Mouse (Mus musculus) kidney, adult 9 months (tissue): ENCODE measurements around the gene Fam219b.

ENCODE experiments used
- DNase-seq: peaks from one replicate; pipeline ENCODE4 v3.0.0; 2022

Fam219b gene

DNA sequence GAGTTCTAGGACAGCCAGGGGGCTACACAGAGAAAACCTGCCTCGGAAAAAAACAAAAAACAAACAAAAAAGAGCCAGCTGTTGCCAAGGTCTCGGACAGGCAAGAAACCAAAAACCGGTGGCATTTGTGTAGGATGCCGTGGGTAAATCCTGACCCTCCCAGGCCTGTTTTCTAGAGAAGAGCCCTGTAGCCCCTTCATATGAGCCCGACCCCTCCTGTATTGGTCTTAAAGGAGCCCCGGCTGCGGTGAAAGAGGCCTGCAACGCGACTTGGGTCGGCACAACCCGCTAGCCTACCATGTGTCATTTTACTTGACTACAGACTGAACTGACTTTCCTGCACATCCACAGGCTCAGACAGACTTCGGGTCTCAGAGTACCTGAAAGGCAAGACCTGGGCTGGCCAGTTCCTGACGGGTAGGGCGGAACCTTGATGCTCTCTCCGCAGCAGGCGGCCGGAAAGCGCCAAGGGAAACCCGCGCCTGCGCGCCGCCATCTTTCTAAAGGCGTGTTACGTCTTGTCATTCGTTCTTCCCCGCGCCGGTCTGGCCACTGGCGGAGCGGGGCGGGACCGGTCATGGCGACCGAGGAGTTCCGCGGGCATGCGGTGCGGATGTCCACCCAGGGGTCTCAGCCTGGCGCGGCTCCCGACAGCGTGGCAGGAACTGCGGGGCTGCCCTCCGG, at the start of gene Fam219b:
Gene Fam219b, plus strand, starts transcription at position 485 of the 684 bp plus-strand sequence.
- DNase-seq, result peak; percentile 94

DNA sequence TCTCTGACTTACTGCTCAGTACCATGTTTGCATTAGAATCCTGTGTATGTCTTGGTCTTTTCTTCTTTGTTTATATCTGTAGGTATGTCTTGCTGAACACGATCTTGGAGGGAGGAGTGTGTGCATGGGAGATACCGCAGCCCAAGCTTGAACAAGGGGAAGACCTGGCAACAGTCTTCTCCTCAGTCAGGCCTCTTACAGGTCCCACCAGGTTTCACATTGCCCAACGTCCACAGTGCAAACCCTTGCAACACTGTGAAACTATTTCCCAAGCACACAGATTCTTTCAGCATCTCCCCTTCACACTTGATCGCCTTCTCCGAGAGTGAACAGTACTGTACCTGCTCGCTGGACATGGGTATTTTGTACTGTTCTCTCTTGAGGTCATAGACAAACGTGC, 49.5 kb upstream of the Fam219b start:
- no peak for DNase-seq

DNA sequence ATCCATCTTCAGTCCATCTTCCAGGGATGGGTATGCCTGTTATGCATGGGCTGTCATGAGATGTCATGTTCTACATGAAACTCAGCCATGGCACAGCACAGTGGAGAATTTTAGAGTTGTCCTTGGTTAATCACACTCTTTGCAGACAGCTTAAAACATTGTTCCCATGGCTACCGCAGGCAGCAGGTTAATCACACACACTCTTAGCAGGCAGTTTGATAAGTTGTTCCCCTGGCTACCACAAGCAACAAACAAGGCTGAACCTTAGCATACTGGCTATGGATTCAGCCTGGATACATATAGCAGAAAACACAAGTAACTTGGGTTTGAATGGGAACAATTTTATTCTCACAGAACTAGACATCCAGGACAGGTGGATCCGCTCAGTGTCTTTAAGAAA, 43.8 kb upstream of the Fam219b start:
- DNase-seq, result no peak

DNA sequence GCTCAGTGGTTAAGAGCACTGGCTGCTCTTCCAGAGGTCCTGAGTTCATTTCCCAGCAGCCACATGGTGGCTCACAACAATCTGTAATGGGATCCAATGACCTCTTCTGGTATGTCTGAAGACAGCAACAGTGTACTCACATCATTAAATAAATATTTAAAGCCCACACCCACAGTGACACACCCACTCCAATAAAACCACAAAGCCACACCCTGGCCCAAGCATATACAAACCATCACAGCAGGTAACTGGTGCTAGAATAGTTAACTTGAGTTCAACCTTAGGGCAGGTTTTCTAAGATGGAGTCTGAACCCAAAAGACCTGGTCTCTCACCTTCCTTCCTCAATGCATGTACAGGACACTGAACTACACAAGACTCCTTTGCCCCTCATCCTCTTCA, 42.4 kb upstream of the Fam219b start:
- DNase-seq, result no peak

DNA sequence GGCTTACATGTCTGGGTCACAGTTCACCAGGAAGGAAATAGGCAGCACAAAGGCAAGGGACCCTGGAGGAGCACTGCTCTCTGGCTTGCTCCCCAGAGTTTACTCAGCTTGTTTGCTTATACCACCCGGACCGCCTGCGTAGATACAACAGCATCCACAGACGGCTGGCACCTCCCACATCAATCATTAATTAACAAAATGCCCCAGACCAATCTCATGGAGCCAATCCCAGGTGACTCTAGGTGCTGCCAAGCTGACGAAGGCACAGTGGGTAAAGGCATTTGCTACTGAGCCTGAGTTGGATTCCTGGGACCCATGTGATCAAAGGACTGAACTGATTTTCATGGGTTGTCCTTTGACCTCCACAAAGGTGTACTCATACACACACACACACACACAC, 40.1 kb upstream of the Fam219b start:
- peak; percentile 61 for DNase-seq

DNA sequence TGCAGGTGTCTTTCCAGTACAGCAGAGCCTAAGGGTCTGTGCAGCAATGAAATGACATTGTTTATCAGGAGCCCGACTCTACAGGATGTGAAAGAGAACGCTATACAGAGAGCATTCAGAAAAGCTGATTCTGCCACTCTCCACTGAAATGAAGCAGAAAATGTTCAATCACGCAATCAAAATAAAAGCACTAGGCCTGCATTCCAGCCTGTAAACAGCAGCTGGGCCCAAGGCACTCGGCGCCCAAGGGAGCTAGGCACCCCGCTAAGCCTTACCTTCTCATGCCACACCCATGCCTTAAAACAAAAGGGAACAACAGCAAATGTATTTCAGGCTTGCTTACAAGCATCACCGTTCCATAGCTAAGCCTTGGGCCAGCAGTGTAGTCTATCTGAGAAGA, 38.8 kb upstream of the Fam219b start:
- DNase-seq, result no peak

DNA sequence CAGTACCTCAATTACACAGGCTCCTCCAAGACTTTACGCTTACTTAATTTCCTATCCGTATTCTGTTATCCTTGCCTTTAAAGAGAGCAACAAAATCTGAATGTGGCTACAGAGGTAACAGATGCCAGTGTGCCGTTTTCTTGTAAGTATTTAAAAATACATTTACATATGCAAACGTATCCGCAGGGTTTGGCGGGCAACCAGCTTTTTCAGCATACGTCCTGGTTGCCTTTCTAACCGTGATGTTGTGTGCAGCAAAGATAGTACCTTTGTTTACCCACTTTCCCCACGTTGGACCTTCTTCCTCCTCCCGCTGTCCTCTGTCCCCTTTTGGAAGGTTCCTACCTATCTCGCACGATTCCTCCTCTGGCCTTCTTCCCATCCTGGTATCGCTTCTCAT, 35.9 kb upstream of the Fam219b start:
- DNase-seq, result no peak

DNA sequence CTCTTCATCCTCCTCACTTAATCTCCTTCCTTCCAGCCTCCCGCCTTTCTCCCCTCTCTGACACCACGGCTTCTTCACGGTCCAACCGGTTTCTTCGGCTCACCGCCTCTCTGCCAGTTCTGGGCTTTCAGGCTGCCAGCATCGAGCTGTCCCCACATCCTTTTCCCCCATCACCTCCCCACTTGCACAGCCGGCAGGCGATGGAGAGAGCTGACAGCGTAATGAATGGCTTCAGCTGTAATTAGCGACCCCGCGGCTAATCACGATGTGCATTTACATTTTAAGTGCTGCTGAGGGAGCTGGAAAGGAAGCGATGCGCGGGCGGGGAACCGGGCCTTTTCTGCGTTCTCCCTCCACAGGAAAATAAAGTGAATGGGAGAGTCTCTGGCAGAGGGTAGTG, 35.5 kb upstream of the Fam219b start:
- no peak for DNase-seq

DNA sequence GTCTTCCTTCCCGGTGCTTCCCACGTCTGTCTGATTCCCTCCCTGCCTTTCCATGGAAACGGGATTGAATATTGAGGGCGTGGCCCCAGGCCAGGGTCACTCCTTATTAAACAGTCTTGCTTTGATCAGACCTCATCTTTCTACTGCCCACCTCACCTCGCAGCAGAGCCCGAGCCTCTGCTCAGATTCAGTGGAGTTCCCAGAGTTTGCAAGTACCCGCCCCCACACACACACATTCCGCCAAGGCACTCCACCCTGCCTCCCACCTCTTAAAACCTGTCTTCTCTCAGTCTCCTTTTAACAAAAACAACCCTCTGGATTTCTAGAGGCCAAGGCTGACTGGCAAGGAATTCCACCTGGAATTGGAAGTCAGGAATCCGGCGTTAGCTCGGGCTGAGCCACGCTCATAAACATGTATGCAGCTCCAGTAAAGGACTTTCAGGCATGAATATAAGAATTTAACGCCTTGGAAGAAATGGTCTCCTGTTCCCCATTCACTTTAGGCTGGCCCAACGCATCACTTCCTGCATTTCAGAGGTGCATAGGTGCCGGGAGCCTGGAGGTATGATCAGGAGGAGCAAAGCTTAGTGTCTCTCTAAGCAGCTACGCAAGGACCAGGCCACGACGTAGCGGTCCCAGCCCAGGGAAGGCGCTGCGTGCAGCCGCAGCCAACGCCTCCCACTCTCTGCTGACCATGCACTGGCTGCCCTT, 34.3 kb upstream of the Fam219b start:
- DNase-seq, result no peak

DNA sequence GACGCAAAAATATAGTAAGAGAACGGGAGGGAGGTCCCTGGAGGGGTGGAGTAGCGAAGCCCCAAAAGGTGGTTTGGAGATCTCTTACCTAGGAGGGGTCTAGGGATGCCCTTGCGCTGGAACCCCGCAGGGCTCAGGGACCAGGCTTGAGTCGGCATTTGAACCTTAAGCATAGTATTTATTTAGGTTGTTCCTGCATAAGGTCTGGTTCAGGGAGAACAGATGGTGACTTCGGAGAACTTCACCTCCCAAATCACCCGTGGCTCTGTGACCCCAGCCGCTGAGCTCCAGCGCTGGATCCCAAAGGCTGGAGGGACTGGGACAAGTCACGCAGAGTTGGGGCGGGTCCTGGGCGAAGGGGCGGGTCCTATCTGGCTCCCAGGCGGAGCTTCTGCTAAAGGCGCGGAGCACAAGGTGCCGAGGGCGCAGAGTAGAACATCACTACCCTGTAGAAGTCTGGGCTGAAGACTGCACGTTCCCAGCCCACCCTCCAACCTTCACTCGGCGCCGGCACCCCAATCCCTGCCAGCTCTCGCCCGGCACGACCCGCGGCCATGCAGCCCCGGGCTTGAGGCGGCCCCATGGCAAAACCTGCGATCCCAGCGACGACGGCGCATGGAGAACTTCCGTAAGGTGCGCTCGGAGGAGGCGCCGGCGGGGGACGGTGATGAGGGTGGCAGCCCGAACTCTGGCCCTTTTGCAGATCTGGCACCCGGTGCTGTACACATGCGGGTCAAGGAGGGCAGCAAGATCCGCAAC, 33.5 kb upstream of the Fam219b start, which contains the start of gene Rpp25:
Gene Rpp25, plus strand, starts transcription at position 405 of the 759 bp plus-strand sequence.
- DNase-seq, result peak; percentile 63

DNA sequence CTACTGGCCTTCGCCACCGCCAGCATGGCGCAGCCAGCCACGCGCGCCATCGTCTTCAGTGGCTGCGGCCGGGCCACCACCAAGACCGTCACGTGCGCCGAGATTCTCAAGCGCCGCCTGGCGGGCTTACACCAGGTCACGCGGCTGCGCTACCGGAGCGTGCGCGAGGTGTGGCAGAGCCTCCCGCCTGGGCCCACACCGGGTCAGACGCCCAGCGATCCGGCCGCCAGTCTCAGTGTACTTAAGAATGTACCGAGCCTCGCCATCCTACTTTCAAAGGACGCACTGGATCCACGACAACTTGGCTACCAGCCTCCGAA, 33.0 kb upstream of the Fam219b start:
- peak; percentile 69 for DNase-seq

DNA sequence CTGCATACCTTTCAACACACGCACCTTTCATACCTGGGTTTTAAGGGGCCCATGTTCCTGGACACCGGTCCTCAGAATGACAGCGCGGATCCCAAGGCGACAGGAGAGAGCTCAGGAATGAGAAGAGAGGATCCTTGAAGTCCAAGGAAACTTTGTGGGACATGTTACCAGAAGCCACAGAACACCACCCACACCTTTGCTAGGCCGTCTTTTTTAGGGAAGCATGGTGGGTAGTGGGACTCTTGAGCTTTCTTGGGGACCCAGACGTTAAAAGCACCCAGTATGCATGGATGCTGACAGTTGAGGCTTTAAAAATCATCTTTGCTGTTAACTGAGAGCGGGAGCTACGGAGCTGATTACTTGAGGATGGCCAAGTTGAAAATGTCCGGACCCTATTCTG, 32.4 kb upstream of the Fam219b start:
- DNase-seq, result no peak

DNA sequence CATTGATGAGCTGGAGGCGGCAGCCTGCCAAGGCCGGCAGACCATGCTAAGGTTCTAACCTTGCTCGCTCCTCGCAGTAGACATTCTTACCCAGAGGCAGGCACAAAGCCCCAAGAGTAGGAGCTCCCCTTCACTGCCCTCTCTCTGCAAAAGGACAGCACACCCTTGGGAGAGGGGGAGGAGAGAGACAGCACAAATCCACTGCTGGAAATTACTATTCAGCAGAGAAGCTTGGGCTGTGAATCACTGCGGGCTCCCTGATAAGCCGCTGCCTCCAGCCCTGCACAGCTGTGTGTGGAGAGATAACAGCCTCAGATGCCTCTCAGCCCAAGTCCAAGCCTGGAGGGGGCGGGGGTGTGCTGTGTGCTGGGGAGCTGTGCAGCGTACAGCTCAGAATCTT, 31.6 kb upstream of the Fam219b start:
- no peak for DNase-seq

DNA sequence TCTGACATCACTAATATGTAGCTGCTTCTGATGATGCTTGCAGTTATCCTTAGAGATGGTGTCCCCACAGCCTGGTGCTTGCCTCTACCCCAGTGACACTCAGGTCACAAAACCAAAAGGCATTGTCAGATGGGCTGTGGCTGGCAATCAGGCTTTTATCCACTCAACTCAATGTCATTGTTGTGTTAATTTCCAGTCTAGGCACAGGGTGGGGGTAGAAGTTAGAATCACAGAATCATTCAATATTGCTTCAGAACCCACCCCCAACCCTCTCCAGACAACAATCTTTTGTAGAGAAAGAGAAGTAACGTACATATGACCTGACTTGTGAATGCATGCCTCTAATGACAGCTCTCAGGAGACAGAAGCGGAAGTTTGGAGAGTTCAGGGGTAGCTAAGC, 26.8 kb upstream of the Fam219b start:
- DNase-seq, result no peak

DNA sequence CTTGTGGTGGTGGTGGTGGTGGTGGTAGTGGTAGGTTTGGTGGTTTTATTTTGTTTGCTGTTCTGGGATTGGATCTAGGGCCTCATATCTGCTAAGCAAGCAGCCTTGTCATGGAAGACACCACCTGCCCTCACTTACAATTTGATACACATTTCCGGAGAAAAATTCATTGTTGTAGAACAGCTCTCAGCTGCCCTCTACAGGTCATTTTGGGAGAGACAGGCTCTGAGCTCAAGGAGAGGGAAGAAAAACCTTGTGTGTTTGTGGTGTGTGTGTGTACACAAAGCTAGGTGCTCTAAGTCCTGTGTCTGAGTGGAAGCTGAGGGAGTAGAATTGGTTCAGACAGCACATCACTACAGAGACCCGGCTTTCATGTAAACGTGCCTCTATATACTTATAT, 20.2 kb upstream of the Fam219b start:
- DNase-seq, result peak; percentile 66

DNA sequence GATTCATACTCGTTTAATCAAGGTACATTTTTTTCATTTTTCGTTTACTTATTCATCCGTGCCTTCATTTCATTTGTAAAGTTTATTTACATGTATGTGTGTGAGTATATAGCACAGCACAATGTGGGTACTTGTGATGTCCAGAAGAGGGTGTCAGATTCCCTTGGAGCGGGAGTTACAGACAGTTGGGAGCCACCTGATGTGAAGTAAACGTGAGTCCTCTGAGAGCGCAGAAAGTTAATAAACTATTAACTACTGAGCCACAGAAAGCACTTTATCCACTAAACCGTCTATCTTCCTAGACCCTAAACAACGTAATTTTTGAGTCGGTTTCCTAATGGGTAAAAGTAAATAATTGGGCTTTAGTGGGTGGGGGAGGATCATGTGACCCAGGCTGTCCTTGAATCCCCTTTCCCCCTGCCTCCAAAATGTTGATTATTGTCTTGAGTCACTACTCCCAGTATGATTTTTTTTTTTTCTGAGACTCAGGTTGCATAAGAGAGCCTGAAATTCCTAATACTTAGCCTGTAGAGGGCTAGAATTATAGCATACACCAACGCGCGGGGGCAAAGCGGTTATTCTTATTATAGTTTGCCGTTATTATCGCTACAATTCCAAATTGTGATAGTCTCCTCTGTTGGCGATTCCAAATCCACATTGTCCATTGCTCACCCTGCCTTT, 16.8 kb upstream of the Fam219b start:
- peak; percentile 77 for DNase-seq

DNA sequence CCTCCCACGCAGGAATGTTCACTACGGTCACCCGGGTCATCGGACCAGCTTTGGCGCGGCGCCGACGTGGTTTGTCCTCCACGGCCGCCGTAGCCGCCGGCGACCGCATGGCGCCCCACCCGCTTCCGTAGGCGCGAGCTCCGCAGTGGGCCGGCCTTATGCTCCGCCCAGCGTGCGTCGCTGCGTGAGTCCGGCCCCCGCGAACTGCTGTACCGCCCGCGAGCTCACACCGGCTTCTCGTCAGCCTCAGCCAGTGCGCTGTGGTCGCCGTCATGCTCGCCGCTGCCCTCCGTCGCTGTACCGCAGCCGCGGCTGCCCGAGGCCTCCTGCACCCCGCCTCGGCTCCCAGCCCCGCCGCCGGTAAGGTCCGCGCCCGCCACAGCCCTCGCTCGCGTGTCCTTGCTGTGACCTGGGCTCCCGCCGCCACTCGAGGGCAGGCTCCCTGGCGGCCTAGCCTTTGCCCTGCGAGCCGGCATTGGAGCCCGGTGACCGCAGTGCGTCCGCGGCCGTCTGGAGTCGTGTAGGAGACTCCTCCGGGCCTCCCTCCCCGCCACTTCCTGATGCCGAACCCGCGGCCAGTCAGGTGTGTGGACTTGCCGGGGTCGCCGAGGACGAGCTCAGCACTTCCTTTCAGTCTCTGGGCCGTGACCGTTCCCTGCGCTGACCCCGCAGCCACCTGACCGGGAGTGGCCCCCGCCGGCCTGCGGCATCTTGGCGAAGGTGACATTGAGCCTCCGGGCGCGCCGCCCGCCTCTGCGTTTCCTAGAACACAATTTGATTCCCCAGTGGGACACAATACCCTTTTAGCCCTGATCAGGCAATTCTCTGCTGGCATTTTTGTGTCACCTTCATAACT, 16.0 kb upstream of the Fam219b start, which contains the start of gene Cox5a:
Gene Cox5a, plus strand, starts transcription at position 219 of the 856 bp plus-strand sequence.
- peak; percentile 96 for DNase-seq

DNA sequence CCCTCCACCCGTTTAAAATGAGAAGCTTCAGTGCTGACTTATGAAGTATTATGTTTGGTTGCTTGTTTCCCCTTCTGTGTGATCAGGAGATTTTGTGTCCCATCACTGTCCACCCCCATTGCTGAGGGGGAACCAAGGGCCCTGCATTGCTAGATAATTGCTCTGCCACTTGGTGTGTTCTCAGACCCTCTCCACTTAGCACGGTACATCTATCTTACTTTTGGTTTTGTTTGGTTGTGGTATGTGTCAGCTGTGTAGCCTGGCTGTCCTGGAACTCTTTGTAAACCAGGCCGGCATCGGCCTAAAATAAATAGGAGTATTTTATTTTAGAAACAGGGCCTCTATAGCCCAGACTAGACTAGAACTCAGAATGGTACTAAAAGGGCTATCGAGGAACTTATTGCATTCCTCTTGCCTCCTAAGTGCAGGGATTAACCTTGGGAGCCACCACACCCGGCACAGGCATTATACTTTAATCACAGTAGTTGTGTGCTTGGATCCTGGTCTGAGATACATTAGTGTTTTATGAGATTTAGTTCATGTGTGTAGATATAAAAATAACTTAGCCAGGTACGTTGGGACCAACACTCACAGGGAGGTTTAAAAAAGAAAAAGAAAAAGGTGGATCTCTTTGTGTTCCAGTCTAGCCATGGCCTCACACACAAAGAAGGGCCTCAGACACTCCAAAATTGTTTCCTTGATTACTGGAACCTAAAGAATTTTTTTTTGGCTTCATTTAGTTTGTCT, 15.0 kb upstream of the Fam219b start:
- DNase-seq, result no peak

DNA sequence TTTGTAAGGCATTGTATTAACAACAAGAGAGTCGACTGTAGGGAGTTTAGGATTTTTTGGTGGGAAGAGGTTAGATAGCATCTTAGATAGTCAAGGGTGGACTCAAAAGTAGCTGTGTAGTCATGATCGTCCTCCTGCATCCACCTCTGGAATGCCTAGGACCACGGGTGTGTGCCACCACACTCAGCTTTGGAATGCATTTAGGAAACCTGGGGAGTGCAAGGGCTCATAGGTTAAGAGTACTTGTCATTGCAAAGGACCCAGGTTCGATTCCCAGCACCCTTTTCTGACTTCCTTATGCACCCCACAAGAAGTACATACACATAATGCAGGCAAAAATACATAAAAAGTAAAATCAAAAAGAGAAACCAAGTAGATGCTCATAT, 14.5 kb upstream of the Fam219b start:
- no peak for DNase-seq

DNA sequence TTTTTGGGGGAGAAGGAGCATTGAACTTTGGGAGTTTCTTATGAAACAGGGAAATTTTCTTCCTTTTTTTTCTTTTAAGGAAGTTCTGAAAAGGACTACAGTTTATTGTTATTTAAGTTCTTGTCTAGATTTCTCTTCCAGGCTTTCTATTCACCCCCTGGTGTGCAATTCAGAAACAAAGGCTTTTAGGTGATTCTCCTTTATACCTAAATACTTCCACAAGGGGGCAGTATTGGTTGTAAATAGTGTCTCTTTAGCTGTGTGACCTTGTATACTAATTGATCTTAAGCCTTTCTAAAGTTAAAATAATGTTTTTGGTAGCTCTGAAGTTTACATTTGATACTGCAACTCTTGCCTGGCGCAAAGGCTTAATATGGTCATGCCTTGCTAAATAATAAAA, 13.6 kb upstream of the Fam219b start:
- DNase-seq, result peak; percentile 69

DNA sequence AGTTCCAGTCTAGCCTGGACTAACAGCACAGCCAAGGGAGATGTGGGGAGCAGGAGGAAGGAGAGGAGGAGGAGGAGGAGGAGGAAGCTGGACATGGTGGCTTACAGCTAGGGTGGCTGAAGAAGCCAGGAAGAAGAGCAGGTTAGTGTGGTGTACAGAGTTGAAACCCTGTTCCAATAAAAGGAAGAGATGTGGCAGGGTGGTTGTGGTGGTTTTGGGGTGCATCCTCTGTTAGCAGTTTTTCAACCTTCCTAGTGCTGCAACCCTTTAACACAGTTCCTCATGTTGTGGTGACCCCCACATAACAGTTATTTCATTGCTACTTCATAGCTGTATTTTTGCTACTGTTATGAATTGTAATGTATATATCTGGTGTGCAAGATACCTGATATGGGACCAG, 12.9 kb upstream of the Fam219b start:
- no peak for DNase-seq

DNA sequence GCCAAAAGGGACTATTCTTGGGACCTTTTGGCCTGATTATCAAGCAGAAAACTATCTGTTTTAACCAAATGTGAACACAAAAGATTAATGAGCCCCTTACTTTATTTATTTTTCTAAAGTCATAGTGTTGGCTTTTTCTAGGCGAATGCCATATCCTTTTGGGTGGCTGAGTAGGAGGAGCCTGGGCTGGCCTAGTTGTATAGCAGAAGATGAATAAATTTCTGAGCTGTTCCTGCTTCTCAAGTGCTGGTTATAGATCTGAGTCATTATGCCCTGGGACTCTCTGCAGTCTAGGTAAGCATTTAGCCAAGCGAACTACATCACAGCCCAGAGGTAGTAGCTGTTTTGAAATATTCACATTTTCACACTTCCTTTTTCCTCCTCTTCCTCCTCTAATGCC, 11.8 kb upstream of the Fam219b start:
- no peak for DNase-seq
